Mouse (Mus musculus) heart, postnatal 0 days (tissue): ENCODE measurements around the gene Sertm1. TPM values are rescaled to one million over a fixed set of nuclear protein-coding genes. Genes with fewer than 3 reads are reported as not detected.

Experiments used
- ATAC-seq: fragments of 200-750 bp; cut with Nextera tagmentation; 2 replicates; pipeline ENCODE4 v1.8.0; 2017; ENCODE audit warnings: low read depth, moderate number of reproducible peaks, moderate library complexity; ENCODE audit not compliant: insufficient read depth
- DNase-seq: peaks from one replicate; pipeline ENCODE4 v3.0.0-alpha.2; 2016; ENCODE audit warnings: low spot score
- H3K27ac ChIP-seq: fragments of 300-500 bp; sonication (generic); 2 replicates; pipeline ENCODE4 v1.5.1; 2014; ENCODE audit warnings: low read depth, mild to moderate bottlenecking
- H3K27me3 ChIP-seq: fragments of 300-500 bp; sonication (generic); 2 replicates; pipeline ENCODE4 v1.6.1; 2014; ENCODE audit warnings: low read length, mixed read lengths; ENCODE audit not compliant: control insufficient read depth, insufficient read depth
- H3K36me3 ChIP-seq: fragments of 300-500 bp; sonication (generic); replicated peaks from 2 replicates; pipeline ENCODE4 v1.6.1; 2014; ENCODE audit warnings: low read length, mixed read lengths; ENCODE audit not compliant: control insufficient read depth, insufficient read depth
- H3K4me1 ChIP-seq: fragments of 300-500 bp; sonication (generic); 2 replicates; pipeline ENCODE4 v1.6.1; 2014; ENCODE audit warnings: antibody characterized with exemption; ENCODE audit not compliant: control insufficient read depth, insufficient read depth
- H3K4me2 ChIP-seq: fragments of 300-500 bp; sonication (generic); 2 replicates; pipeline ENCODE4 v1.6.1; 2014; ENCODE audit warnings: low read depth, mild to moderate bottlenecking, low read length, moderate library complexity
- H3K4me3 ChIP-seq: fragments of 300-500 bp; sonication (generic); 2 replicates; pipeline ENCODE4 v1.5.1; 2014; ENCODE audit warnings: low read depth, low read length
- H3K9ac ChIP-seq: fragments of 300-500 bp; sonication (generic); replicated peaks from 2 replicates; pipeline ENCODE4 v1.6.1; 2014; ENCODE audit warnings: low read depth, low read length, mixed read lengths
- H3K9me3 ChIP-seq: fragments of 300-500 bp; sonication (generic); replicated peaks from 2 replicates; pipeline ENCODE4 v1.6.1; 2016; ENCODE audit warnings: low read length; ENCODE audit not compliant: control insufficient read depth
- CTCF ChIP-seq: IDR thresholded peaks from 2 replicates; pipeline ENCODE4 v1.5.1; 2016; ENCODE audit warnings: antibody characterized with exemption, control low read depth, low read depth
- EP300 ChIP-seq: IDR thresholded peaks from 2 replicates; pipeline ENCODE4 v1.6.1; 2016; ENCODE audit warnings: antibody characterized with exemption, low read depth
- WGBS: fragments of 180-500 bp; shearing (Covaris S2); extraction: QIAGEN DNeasy Blood & Tissue Kit; methylation state at CpG from one replicate; pipeline ENCODE4 v1.1.7; 2014; 5-methylcytosine and 5-hydroxymethylcytosine counted together
- polyA plus RNA-seq: library from polyadenylated mRNA; unstranded; fragments of >200 nt; fragmentation: Nextera tagmentation; extraction: Ambion mirVana; gene quantifications from 2 replicates; pipeline ENCODE4 v1.2.1, GENCODE M21; 2015
- total RNA-seq: library from RNA; depleted of rRNA; stranded (reverse); fragments of >200 nt; gene quantifications from 2 replicates; pipeline ENCODE4 v1.2.3, GENCODE M21; 2014; ENCODE audit warnings: low replicate concordance

The Sertm1 gene
- total and polyA plus RNA-seq, 2 experiments from 2014 or later = 0.11 to 0.38 TPM

DNA sequence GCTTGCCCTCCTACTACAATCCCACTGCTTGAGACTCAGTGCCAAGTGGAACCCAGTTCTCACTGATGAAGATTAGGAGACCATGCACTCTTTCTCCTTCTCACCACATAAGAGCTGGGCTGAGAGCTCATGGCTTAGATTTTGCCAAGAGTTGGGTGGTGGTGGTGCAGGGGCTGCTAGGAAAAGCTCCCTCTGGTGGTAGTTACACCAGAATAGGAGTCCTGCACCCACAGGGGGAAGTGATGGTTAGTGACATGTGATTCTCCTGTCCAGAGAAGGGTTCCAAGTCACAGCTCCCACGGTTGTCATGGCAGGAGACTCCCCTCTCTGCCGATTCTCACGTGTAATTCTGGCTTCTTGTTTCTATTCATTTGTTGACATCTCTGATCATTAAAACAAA lies 4.7 kb upstream of the Sertm1 start:
- DNase-seq = no peak
- H3K36me3 ChIP-seq = no peaks in the 10 kb centered on the region
- 59% methylated on average over 3 of the region's 3 CpGs for WGBS
- H3K4me2 ChIP-seq = no peak overlapping the region
- no peak for TF ChIP-seq EP300
- TF ChIP-seq CTCF = 0 out of 2 replicates have a peak, but pooled peaks have one; percentile 10
- no peaks in the 10 kb centered on the region for H3K9me3 ChIP-seq
- H3K4me1 ChIP-seq = 0 out of 2 replicates have a peak, but pooled peaks cover 4% of the 10 kb centered on the region
- H3K27ac ChIP-seq = no peak overlapping the region
- H3K9ac ChIP-seq = no peak overlapping the region
- ATAC-seq = no peak
- no peak overlapping the region for H3K4me3 ChIP-seq
- H3K27me3 ChIP-seq = peaks cover 16% of the 10 kb centered on the region

DNA sequence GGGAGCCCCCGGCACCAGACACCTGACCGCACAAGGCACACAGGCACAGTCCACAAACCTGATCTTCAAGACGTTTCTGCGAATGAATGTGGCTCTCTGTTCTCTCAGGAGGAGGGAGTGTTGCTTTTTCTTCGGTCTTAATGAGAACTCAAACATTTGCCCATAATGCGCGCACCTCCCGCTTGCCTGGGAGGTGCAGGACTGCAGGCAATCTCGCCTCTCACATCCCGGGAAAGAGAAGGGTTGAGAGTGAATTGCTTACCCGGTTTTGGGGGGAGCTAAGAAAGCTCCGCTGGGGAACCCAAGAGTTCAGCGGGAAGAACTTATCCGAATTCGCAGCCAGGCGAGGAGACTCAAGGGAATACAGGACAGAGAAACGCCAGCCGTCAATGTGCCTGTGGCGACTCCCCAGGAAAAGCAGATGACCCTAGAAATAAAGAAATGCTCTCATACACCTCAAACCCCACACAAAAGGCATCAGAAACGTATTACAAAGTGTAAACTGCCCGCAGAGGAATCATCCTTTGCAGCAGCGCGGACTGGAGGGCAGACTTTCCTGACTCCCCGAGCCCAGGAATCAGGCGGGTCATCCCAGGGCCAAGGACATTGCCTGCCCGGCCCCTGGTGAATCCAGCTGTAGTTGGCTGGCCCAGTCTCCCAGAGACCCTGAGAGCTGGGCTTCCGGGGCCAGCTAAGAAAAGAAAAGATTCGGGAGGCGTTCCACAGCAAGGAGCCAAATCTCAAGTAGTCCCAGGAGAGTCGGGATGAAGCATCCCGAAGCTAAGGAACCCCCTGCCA lies 643 bp downstream of the Sertm1 start:
- no peak overlapping the region for H3K27ac ChIP-seq
- peak overlapping the region; percentile 51 for H3K4me3 ChIP-seq
- TF ChIP-seq CTCF = no peak
- no peak for TF ChIP-seq EP300
- WGBS = 6% methylated on average over 31 of the region's 31 CpGs
- ATAC-seq (no peak), DNase-seq (no peak)
- 0 out of 2 replicates have a peak, but pooled peaks cover 4% of the 10 kb centered on the region for H3K4me1 ChIP-seq
- no peaks in the 10 kb centered on the region for H3K9me3 ChIP-seq
- peaks cover 27% of the 10 kb centered on the region for H3K27me3 ChIP-seq
- no peak overlapping the region for H3K9ac ChIP-seq
- no peaks in the 10 kb centered on the region for H3K36me3 ChIP-seq
- peak overlapping the region; percentile 70 for H3K4me2 ChIP-seq

DNA sequence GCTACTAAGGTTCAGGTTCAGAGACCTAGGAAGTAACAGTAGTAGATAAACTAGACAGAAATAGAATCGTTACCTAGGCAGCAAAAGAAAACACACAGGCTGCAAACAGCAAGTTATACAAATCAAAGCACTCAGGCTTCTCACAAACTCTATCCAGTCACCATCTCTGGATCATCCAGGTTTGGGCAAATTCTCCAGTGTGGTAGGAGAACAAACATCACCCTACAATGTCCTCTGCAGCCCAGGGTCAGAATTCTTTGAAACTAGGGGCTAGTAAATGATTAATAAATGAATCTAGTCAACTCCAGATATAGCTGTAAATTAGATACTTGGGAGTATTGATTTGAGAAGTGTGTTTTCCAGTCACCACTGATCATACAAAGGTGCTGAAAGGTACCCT lies 6.8 kb downstream of the Sertm1 start:
- peak; percentile 12 for DNase-seq

DNA sequence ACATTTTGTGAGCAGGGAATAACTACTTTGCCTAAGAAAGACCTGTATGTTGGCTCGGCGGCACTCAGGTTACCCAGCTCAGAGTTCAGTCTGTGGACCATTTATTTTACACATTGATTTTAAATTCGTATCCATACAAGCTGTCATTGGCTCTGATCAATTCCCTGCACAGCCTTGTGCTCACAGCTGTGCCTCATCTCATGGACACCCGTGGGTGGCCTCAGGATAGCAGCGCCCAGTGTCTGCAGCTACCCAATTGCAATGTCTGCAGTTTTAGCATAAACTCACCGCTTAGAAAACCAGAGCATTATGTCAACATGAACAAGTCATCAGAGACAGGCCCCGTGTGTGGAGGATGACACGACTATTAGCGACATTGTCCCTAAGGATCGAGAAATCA lies 17.7 kb downstream of the Sertm1 start:
- H3K9ac ChIP-seq = no peak overlapping the region
- no peaks in the 10 kb centered on the region for H3K4me1 ChIP-seq
- no peak overlapping the region for H3K4me2 ChIP-seq
- no peak for TF ChIP-seq CTCF
- TF ChIP-seq EP300 = no peak
- H3K27ac ChIP-seq = no peak overlapping the region
- WGBS = 81% methylated on average over 10 of the region's 10 CpGs
- H3K4me3 ChIP-seq = no peak overlapping the region
- H3K27me3 ChIP-seq = no peaks in the 10 kb centered on the region
- ATAC-seq = no peak
- H3K36me3 ChIP-seq = no peaks in the 10 kb centered on the region
- no peaks in the 10 kb centered on the region for H3K9me3 ChIP-seq
- no peak for DNase-seq

More for the DNA sequence above, 6.8 kb downstream of the Sertm1 start:
- TF ChIP-seq CTCF (no peak), EP300 (no peak)
- no peaks in the 10 kb centered on the region for H3K9me3 ChIP-seq
- H3K27me3 ChIP-seq = no peaks in the 10 kb centered on the region
- no peaks in the 10 kb centered on the region for H3K36me3 ChIP-seq
- peak overlapping the region; percentile 18; the same call in 1 of the 2 replicates for H3K4me2 ChIP-seq
- no peak overlapping the region for H3K4me3 ChIP-seq
- WGBS = 32% methylated on average over 1 of the region's 1 CpGs
- H3K9ac ChIP-seq = no peak overlapping the region
- no peak for ATAC-seq
- peaks cover 6% of the 10 kb centered on the region; the same call in 1 of the 2 replicates for H3K4me1 ChIP-seq
- H3K27ac ChIP-seq = no peak overlapping the region

DNA sequence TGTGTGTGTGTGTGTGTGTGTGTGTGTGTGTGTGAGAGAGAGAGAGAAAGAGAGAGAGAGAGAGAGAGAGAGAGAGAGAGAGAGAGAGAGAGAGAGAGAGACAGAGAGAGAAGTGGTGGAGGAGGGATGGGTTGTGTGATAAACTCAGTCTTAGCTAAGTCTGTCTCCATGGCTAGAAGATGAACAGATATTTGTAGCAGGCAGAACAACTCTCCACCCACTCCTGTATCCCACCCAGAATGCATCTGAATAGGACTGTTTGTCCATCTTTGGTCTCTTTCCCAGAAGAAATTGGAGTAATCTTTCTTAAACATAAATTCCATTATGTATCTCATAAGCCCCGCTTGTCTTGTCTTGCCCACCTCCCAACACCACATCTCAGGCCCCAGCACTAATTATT lies 20.8 kb downstream of the Sertm1 start:
- WGBS = 60% methylated on average over 1 of the region's 1 CpGs
- no peak overlapping the region for H3K4me3 ChIP-seq
- H3K4me2 ChIP-seq = no peak overlapping the region
- no peaks in the 10 kb centered on the region for H3K9me3 ChIP-seq
- H3K27ac ChIP-seq = no peak overlapping the region
- ATAC-seq = no peak
- no peak for DNase-seq
- no peaks in the 10 kb centered on the region for H3K27me3 ChIP-seq
- no peaks in the 10 kb centered on the region for H3K36me3 ChIP-seq
- no peak for TF ChIP-seq EP300
- TF ChIP-seq CTCF = no peak
- no peaks in the 10 kb centered on the region for H3K4me1 ChIP-seq
- H3K9ac ChIP-seq = no peak overlapping the region
